Mouse (Mus musculus) testis, adult 2 months (tissue): ENCODE measurements at regions not wholly inside any gene's neighbourhood (a gene's known extent, or its start where the extent isn't known, plus 50 kb on each side); places are given as distances from the start of the nearest gene placed in this dataset.
"Not testable (repeated sequence)": the region's sequence is repeated elsewhere in the genome, so short reads cannot be mapped to it uniquely, and the experiment has no call there.

Experiments
- H3K27ac ChIP-seq: fragments of 200-500 bp; 2 replicates; pipeline ENCODE4 v1.5.1; 2012; ENCODE audit warnings: low read depth, low read length; ENCODE audit not compliant: control insufficient read depth, insufficient read depth
- H3K27me3 ChIP-seq: fragments of 200-500 bp; 2 replicates; pipeline ENCODE4 v1.6.1; 2012; ENCODE audit warnings: mild to moderate bottlenecking, low read length, moderate library complexity; ENCODE audit not compliant: control insufficient read depth, insufficient read depth
- H3K36me3 ChIP-seq: fragments of 200-500 bp; 2 replicates; pipeline ENCODE4 v1.6.1; 2012; ENCODE audit warnings: mild to moderate bottlenecking, low read length; ENCODE audit not compliant: control insufficient read depth, insufficient read depth
- H3K4me1 ChIP-seq: fragments of 200-500 bp; 2 replicates; pipeline ENCODE4 v1.6.1; 2012; ENCODE audit warnings: low read length; ENCODE audit not compliant: control insufficient read depth, insufficient read depth
- H3K4me3 ChIP-seq: fragments of 200-500 bp; 2 replicates; pipeline ENCODE4 v1.5.1; 2012; ENCODE audit warnings: low read depth, mild to moderate bottlenecking, low read length, moderate library complexity, mixed read lengths; ENCODE audit not compliant: control insufficient read depth
- CTCF ChIP-seq: fragments of 200-500 bp; IDR thresholded peaks from 2 replicates; pipeline ENCODE4 v1.5.1; 2012; ENCODE audit warnings: low read depth, mild to moderate bottlenecking, inconsistent platforms, low read length, moderate library complexity; ENCODE audit not compliant: control insufficient read depth, insufficient read depth, insufficient replicate concordance
- POLR2A ChIP-seq: fragments of 200-500 bp; IDR thresholded peaks from 2 replicates; pipeline ENCODE4 v1.6.1; 2012; ENCODE audit warnings: low read depth, mild to moderate bottlenecking, inconsistent platforms, low read length, moderate library complexity; ENCODE audit not compliant: control insufficient read depth

DNA sequence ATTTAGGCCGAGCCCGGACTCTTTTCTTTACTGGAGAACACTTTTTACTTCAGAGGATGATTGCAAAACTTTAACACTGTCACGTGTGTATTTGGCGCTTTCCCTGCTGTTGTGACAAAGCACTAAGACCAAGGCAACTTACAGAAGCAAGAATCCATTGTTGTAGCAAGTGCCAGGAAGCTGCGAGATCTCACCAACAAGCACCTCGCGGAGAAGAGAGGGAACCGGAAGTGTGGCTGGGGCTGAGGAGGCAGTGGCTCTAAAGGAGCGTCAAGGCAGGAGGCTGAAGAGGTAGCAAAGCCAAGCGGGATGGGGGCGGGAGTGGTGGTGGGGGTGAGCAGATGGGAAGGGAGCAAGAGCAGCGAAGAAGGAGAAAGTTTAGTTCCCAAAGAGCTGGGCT lies 121.7 kb upstream of the Ubl3 start:
- H3K27me3 ChIP-seq, result no peaks in the 10 kb centered on the region
- H3K4me3 ChIP-seq, result no peak overlapping the region
- H3K36me3 ChIP-seq, result no peaks in the 10 kb centered on the region
- H3K27ac ChIP-seq, result no peak overlapping the region
- TF ChIP-seq POLR2A (no peak), CTCF (no peak)
- H3K4me1 ChIP-seq, result no peaks in the 10 kb centered on the region

DNA sequence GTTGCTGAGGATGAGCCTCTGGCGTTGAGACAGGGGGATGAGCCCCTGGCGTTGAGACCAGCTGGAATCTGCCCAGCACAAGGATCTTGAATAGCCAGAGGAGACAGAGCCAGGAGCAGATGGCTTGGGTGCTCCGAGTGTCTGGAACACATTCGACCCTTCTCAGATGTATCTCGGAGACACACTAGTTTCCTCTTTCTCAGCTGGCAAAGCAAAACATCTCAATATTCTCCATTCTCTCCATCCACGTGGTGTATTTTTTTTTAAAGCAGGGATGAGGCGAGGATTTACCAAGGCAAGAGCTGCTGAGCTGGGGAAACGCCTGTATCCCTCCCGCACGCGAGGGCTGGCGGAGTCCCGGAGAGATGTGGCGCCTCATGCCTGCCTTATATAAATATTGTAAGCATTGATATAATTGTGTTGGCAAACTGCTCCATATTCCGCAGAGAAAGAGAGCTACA lies 109.7 kb upstream of the Ubl3 start:
- Histone ChIP-seq H3K27ac (no peak overlapping the region), H3K4me3 (no peak overlapping the region), H3K27me3 (no peaks in the 10 kb centered on the region), H3K36me3 (no peaks in the 10 kb centered on the region), H3K4me1 (no peaks in the 10 kb centered on the region; the same call in 1 of the 2 replicates)
- TF ChIP-seq CTCF (no peak), POLR2A (no peak)

DNA sequence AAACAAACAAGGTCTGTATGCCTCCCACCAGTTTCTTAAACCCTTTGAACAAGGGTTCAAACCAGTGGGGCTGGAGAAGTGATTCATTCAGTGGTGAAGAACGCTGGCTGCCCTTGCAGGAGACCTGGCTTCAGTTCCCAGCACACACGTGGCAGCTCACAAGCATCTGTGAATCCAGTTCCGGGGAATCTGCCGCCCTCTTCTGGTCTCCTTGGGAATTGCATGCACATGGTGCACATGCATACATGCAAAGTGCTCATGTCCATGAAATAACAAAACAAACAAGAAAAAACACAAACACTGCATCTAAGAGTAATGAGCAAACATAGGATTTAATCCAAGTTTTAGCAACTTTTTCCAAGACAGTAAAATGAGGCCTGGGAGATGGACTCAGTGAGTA lies 108.5 kb upstream of the Ubl3 start:
- TF ChIP-seq CTCF (peak; percentile 76; the same call in 1 of the 2 replicates), POLR2A (no peak)
- Histone ChIP-seq H3K36me3 (no peaks in the 10 kb centered on the region), H3K27ac (no peak overlapping the region), H3K4me3 (no peak overlapping the region), H3K27me3 (no peaks in the 10 kb centered on the region), H3K4me1 (no peaks in the 10 kb centered on the region; the same call in 1 of the 2 replicates)

DNA sequence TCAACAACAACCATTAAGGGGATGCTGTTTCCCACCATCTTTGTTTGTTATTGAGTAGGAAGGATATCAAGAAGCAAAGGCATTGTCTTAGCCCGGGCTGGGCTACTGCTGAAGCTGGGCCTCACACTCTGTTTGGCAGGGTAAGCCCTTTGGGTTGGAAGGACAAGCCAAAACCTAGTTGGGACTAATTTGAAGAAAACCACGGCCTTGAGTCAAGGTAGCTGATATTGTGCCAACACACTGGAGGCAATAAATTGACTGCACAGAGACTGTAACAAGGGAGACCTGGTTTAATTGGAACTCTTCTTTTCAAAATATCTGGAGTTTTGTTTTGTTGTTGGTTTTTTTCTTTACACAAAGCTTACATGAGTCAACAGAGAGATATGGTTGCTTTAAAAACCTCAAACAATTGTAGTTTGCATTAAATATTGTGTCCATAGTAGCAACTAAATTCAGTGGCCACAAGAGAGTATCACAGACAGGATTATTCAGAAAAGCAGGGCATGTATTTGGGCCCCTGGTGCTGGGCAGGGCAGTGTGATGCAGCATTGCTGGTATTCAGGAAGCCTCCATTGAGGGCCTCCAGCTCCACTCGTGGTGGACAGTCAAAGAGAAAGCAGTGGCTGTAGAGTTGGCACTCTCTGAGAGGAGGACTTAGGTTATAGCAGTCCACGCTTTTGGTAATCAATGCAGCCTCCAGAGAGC lies 105.5 kb upstream of the Ubl3 start:
- no peak overlapping the region for H3K27ac ChIP-seq
- H3K27me3 ChIP-seq, result no peaks in the 10 kb centered on the region
- no peak overlapping the region for H3K4me3 ChIP-seq
- no peak for TF ChIP-seq POLR2A
- no peak for TF ChIP-seq CTCF
- H3K36me3 ChIP-seq, result no peaks in the 10 kb centered on the region
- no peaks in the 10 kb centered on the region; the same call in 1 of the 2 replicates for H3K4me1 ChIP-seq

DNA sequence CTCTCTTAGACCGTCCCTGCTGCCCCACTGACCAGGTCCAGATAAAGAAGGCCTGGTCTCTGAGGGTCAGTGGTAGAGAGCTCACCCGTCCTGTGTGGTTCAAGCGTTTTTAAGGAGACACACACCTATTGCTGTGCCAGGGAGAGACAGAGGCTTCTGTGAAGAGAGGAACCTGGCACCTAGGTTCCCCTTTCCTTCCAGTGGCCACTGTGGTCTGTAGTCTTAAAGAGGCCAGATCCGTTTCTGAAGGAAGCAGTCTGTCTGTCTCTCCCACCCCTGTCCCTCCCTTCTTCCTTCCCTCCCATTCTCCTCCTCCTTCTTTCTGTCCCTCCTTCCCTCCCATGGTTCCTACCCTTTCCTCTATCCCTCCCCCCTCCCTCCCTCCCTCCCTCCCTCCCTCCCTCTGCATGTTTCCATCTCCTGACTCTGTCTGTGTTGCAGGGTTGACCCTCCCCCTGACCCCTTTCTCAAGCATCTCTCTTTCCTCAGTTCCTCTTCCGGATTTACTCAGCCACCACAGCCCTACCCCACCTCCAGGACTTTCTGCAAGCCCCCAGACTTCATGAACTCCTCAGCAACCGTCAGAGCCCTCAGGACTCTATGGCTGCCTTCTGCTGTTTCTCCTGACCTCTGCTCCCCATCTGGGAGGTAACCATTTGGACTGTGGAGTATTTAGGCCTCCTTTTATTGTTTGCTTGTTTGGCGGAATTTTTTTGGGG lies 100.1 kb upstream of the Ubl3 start:
- Histone ChIP-seq H3K4me3 (no peak overlapping the region), H3K27me3 (no peaks in the 10 kb centered on the region), H3K36me3 (no peaks in the 10 kb centered on the region), H3K27ac (no peak overlapping the region), H3K4me1 (peaks cover 6% of the 10 kb centered on the region)
- TF ChIP-seq POLR2A (no peak), CTCF (no peak)

DNA sequence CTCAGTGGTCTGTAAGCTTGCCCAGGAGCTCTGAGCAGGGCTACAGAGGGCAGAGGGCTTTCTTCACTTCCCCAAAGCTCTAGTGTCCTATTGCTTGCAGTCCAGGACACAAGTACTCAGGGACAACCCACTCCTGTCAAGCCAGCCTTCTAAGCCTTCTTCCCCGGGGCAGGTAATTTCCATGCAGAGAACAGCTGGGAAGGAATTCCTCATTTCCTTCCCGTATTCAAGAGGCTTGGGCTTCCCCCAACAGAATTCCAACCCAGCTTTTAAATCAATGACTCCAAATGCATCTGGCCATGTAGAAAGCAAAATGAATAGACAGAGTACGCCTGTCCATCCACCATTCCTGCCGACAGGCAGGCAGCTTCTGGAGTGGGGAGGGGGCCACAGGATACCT lies 99.1 kb upstream of the Ubl3 start:
- H3K36me3 ChIP-seq, result no peaks in the 10 kb centered on the region
- TF ChIP-seq CTCF (no peak), POLR2A (no peak)
- H3K27me3 ChIP-seq, result no peaks in the 10 kb centered on the region
- H3K4me1 ChIP-seq, result peaks cover 6% of the 10 kb centered on the region
- H3K27ac ChIP-seq, result no peak overlapping the region
- no peak overlapping the region for H3K4me3 ChIP-seq

DNA sequence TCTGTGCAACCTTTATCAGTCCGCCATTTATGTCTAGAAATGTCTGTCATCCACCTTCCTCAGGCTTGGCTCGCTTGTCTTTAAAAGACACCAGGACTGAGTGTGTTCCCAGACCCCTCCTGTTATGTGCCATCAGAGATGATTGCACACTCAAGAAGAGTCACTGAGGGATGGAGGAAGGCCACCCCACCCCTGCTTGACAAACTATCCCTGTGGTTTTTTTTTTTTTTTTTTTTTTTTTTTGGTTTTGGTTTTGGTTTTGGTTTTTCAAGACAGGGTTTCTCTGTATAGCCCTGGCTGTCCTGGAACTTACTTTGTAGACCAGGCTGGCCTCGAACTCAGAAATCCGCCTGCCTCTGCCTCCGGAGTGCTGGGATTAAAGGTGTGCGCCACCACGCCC lies 97.0 kb upstream of the Ubl3 start:
- H3K4me1 ChIP-seq, H3K4me3 ChIP-seq, H3K36me3 ChIP-seq, H3K27me3 ChIP-seq, H3K27ac ChIP-seq: not testable (repeated sequence)
